Mouse (Mus musculus) E14TG2a.4 (cell line): ENCODE measurements around the gene Lsamp.

ENCODE experiments used
- CTCF ChIP-seq: conservative IDR thresholded peaks from 2 replicates; pipeline ENCODE4 v1.5.1; 2014; ENCODE audit warnings: low read length
- NANOG ChIP-seq: IDR thresholded peaks from 2 replicates; pipeline ENCODE4 v1.6.1; 2014; ENCODE audit warnings: borderline replicate concordance, low read length, mixed read lengths
- POU5F1 ChIP-seq: IDR thresholded peaks from 2 replicates; pipeline ENCODE4 v1.6.1; 2014; ENCODE audit warnings: low read length, borderline replicate concordance

- TF ChIP-seq CTCF (no peak), POU5F1 (no peak), NANOG (peak; percentile 69; the same call in 1 of the 2 replicates)
These were observed 2141.9 kb downstream of the Lsamp start for GRCm38 (mm10) chr16:42126061-42126460.
